8 mouse cellular contexts compared by ENCODE assay signal in genomic region chr6:128334397-128335124, GRCm38 (mm10). TPM values are rescaled to one million over a fixed set of nuclear protein-coding genes. Genes with fewer than 3 reads are reported as not detected.
DNase-seq lines count a peak whose midpoint lies in the region; ATAC-seq and TF ChIP-seq lines count a peak whose summit lies in the region.

No protein-coding gene starts in this region.

- peaks cover 11% of the 10 kb centered on the region for H3K4me1 ChIP-seq in ES-Bruce4 (ENCODE audit: control insufficient read depth, insufficient read depth, low read length)
- peaks cover 17% of the 10 kb centered on the region for H3K4me1 ChIP-seq in forebrain, embryonic 12.5 days
- no peaks in the 10 kb centered on the region for H3K4me1 ChIP-seq in heart, postnatal 0 days (ENCODE audit: control insufficient read depth, insufficient read depth)
- H3K4me1 ChIP-seq in liver, embryonic 14.5 days (replicated peaks; ENCODE audit: control insufficient read depth in 2 of 2, insufficient read depth in 2 of 2, low read length in 1 of 2) = peaks cover 0 to 2% of the 10 kb centered on the region in 2 experiments; a peak in 1 of 4 replicates
- H3K4me1 ChIP-seq in neural tube, embryonic 12.5 days = peaks cover 3% of the 10 kb centered on the region; the same call in 1 of the 2 replicates

- H3K9ac ChIP-seq in ES-Bruce4 (ENCODE audit: low read depth, poor library complexity, severe bottlenecking) = peak overlapping the region; percentile 47; the same call in 1 of the 2 replicates
- H3K9ac ChIP-seq in forebrain, embryonic 12.5 days = no peak overlapping the region
- H3K9ac ChIP-seq in heart, postnatal 0 days (replicated peaks; ENCODE audit: low read depth, low read length) = no peak overlapping the region
- H3K9ac ChIP-seq in liver, embryonic 14.5 days (replicated peaks) = no peak overlapping the region
- no peak overlapping the region for H3K9ac ChIP-seq in neural tube, embryonic 12.5 days

- TF ChIP-seq POLR2A in ES-Bruce4 (IDR thresholded peaks at IDR 0.05; ENCODE audit: insufficient read depth, low read length) = no peak

- no peaks in the 10 kb centered on the region for H3K27me3 ChIP-seq in ES-Bruce4 (ENCODE audit: control insufficient read depth, insufficient read depth, low read length, poor library complexity, severe bottlenecking)
- no peaks in the 10 kb centered on the region for H3K27me3 ChIP-seq in forebrain, embryonic 12.5 days
- H3K27me3 ChIP-seq in heart, postnatal 0 days (ENCODE audit: control insufficient read depth, insufficient read depth, low read length) = no peaks in the 10 kb centered on the region
- no peaks in the 10 kb centered on the region for H3K27me3 ChIP-seq in liver, embryonic 14.5 days (ENCODE audit: control insufficient read depth, insufficient read depth, low read length)
- no peaks in the 10 kb centered on the region for H3K27me3 ChIP-seq in neural tube, embryonic 12.5 days (replicated peaks)

- peak; percentile 39 for TF ChIP-seq CTCF in ES-Bruce4 (IDR thresholded peaks at IDR 0.05; ENCODE audit: low read depth, low read length)
- peak; percentile 72 for TF ChIP-seq CTCF in heart, postnatal 0 days (IDR thresholded peaks at IDR 0.05; ENCODE audit: low read depth)
- TF ChIP-seq CTCF in liver, embryonic 14.5 days (IDR thresholded peaks at IDR 0.05; ENCODE audit: low read depth) = peak; percentile 62

- no peaks in the 10 kb centered on the region for H3K9me3 ChIP-seq in ES-Bruce4 (replicated peaks; ENCODE audit: control insufficient read depth, insufficient read depth, low read length, poor library complexity, severe bottlenecking)
- H3K9me3 ChIP-seq in forebrain, embryonic 12.5 days = peaks cover 9% of the 10 kb centered on the region; the same call in 1 of the 2 replicates
- H3K9me3 ChIP-seq in heart, postnatal 0 days (replicated peaks; ENCODE audit: control insufficient read depth, low read length) = no peaks in the 10 kb centered on the region
- no peaks in the 10 kb centered on the region for H3K9me3 ChIP-seq in liver, embryonic 14.5 days (ENCODE audit: control insufficient read depth, low read length)
- peaks cover 7% of the 10 kb centered on the region; the same call in 1 of the 2 replicates for H3K9me3 ChIP-seq in neural tube, embryonic 12.5 days

- ATAC-seq in forebrain, embryonic 12.5 days (ENCODE audit: low FRiP score) = peak; percentile 87
- peak; percentile 75 for ATAC-seq in heart, postnatal 0 days (ENCODE audit: insufficient read depth, low read depth)
- ATAC-seq in liver, embryonic 14.5 days (ENCODE audit: insufficient read depth) = 0 out of 2 replicates have a peak, but pooled peaks have one; percentile 6
- ATAC-seq in neural tube, embryonic 12.5 days (ENCODE audit: low FRiP score, low read depth) = peak; percentile 89

- WGBS in forebrain, embryonic 12.5 days = 21% methylated on average over 12 of the region's 12 CpGs
- WGBS in heart, postnatal 0 days = 9% methylated on average over 12 of the region's 12 CpGs
- 24% methylated on average over 12 of the region's 12 CpGs for WGBS in liver, embryonic 14.5 days (ENCODE audit: insufficient replicate concordance)
- WGBS in neural tube, embryonic 12.5 days = 27% methylated on average over 12 of the region's 12 CpGs

- 0 out of 2 replicates have a peak, but pooled peaks have one; percentile 25 for TF ChIP-seq EP300 in ES-Bruce4 (IDR thresholded peaks at IDR 0.05; ENCODE audit: insufficient read depth, low read depth, low read length)
- TF ChIP-seq EP300 in heart, postnatal 0 days (IDR thresholded peaks at IDR 0.05; ENCODE audit: low read depth) = no peak
- no peak for TF ChIP-seq EP300 in liver, embryonic 14.5 days (IDR thresholded peaks at IDR 0.05; ENCODE audit: low read depth)

- peak; percentile 57 for DNase-seq in brain, embryonic 18.5 days (ENCODE audit: low read depth, low spot score)
- DNase-seq in heart, postnatal 0 days (ENCODE audit: low spot score) = peak; percentile 60
- DNase-seq in kidney, postnatal 25 days = peak; percentile 70 to 87
- DNase-seq in liver, embryonic 14.5 days (ENCODE audit: low read depth in 3 of 3, low spot score in 3 of 3) = peak; percentile 33 to 48 (median 37)
- DNase-seq in thymus, postnatal 10 days (ENCODE audit: low spot score in 2 of 2) = peak; percentile 42 to 68

- peaks cover 4% of the 10 kb centered on the region; the same call in 1 of the 2 replicates for H3K36me3 ChIP-seq in ES-Bruce4 (ENCODE audit: control insufficient read depth, insufficient read depth, low read length, poor library complexity, severe bottlenecking)
- peaks cover 58% of the 10 kb centered on the region for H3K36me3 ChIP-seq in forebrain, embryonic 12.5 days (replicated peaks)
- peaks cover 26% of the 10 kb centered on the region for H3K36me3 ChIP-seq in heart, postnatal 0 days (replicated peaks; ENCODE audit: control insufficient read depth, insufficient read depth, low read length)
- no peaks in the 10 kb centered on the region for H3K36me3 ChIP-seq in liver, embryonic 14.5 days (replicated peaks; ENCODE audit: control insufficient read depth, insufficient read depth, low read depth)
- peaks cover 52% of the 10 kb centered on the region for H3K36me3 ChIP-seq in neural tube, embryonic 12.5 days

- peak overlapping the region; percentile 98 for H3K27ac ChIP-seq in ES-Bruce4 (ENCODE audit: insufficient read depth, low read length)
- H3K27ac ChIP-seq in forebrain, embryonic 12.5 days = no peak overlapping the region
- no peak overlapping the region for H3K27ac ChIP-seq in heart, postnatal 0 days (ENCODE audit: low read depth)
- no peak overlapping the region for H3K27ac ChIP-seq in liver, embryonic 14.5 days
- H3K27ac ChIP-seq in neural tube, embryonic 12.5 days = no peak overlapping the region

- peak overlapping the region; percentile 26 for H3K4me3 ChIP-seq in ES-Bruce4 (ENCODE audit: low read depth, low read length)
- no peak overlapping the region for H3K4me3 ChIP-seq in forebrain, embryonic 12.5 days (replicated peaks)
- H3K4me3 ChIP-seq in heart, postnatal 0 days (ENCODE audit: low read depth, low read length) = no peak overlapping the region
- no peak overlapping the region for H3K4me3 ChIP-seq in liver, embryonic 14.5 days (ENCODE audit: insufficient read depth in 1 of 2, low read depth in 2 of 2, low read length in 2 of 2)
- no peak overlapping the region for H3K4me3 ChIP-seq in neural tube, embryonic 12.5 days

- no peak overlapping the region for H3K4me2 ChIP-seq in forebrain, embryonic 12.5 days
- no peak overlapping the region for H3K4me2 ChIP-seq in heart, postnatal 0 days (ENCODE audit: low read depth, low read length)
- H3K4me2 ChIP-seq in liver, embryonic 14.5 days (ENCODE audit: low read depth) = no peak overlapping the region
- H3K4me2 ChIP-seq in neural tube, embryonic 12.5 days (replicated peaks) = no peak overlapping the region

RNA-seq across cellular contexts. Expression of gene Tulp3, which starts 21.1 kb away (rescaled TPM):
- polyA plus RNA-seq in ES-Bruce4 (2011; ENCODE audit: insufficient read depth, insufficient read length, low read depth, missing spikeins) = 49.1 and 57.4 TPM in 2 replicates
- 15.4 and 19.7 TPM in 2 replicates for polyA plus RNA-seq in forebrain, embryonic 12.5 days (2016; fragmentation: Nextera tagmentation; extraction: Ambion mirVana)
- total RNA-seq in heart, postnatal 0 days (2014; rRNA removed; ENCODE audit: low replicate concordance) = 3.2 and 5.1 TPM in 2 replicates
- 3.7 and 5.1 TPM in 2 replicates for polyA plus RNA-seq in heart, postnatal 0 days (2015; fragmentation: Nextera tagmentation; extraction: Ambion mirVana)
- 2.2 and 2.9 TPM in 2 replicates for polyA plus RNA-seq in liver, embryonic 14.5 days (2012; rRNA removed)
- polyA plus RNA-seq in liver, embryonic 14.5 days (2014; fragmentation: Nextera tagmentation; extraction: Ambion mirVana) = 1.8 TPM in 2 replicates
- polyA plus RNA-seq in neural tube, embryonic 12.5 days (2016; fragmentation: Nextera tagmentation; extraction: Ambion mirVana) = 18.9 and 20.5 TPM in 2 replicates

RNA-seq across cellular contexts. Expression of gene Rhno1, which starts 28.1 kb away (rescaled TPM):
- 65.0 and 71.9 TPM in 2 replicates for polyA plus RNA-seq in ES-Bruce4 (2011; ENCODE audit: insufficient read depth, insufficient read length, low read depth, missing spikeins)
- 178 and 183 TPM in 2 replicates for polyA plus RNA-seq in forebrain, embryonic 12.5 days (2016; fragmentation: Nextera tagmentation; extraction: Ambion mirVana)
- total RNA-seq in heart, postnatal 0 days (2014; rRNA removed; ENCODE audit: low replicate concordance) = 10.9 and 22.6 TPM in 2 replicates
- 34.7 and 39.3 TPM in 2 replicates for polyA plus RNA-seq in heart, postnatal 0 days (2015; fragmentation: Nextera tagmentation; extraction: Ambion mirVana)
- 15.3 and 19.0 TPM in 2 replicates for polyA plus RNA-seq in liver, embryonic 14.5 days (2012; rRNA removed)
- polyA plus RNA-seq in liver, embryonic 14.5 days (2014; fragmentation: Nextera tagmentation; extraction: Ambion mirVana) = 45.1 and 51.4 TPM in 2 replicates
- 147 and 154 TPM in 2 replicates for polyA plus RNA-seq in neural tube, embryonic 12.5 days (2016; fragmentation: Nextera tagmentation; extraction: Ambion mirVana)

RNA-seq across cellular contexts. Expression of gene Foxm1, which starts 28.2 kb away (rescaled TPM):
- 68.7 and 69.2 TPM in 2 replicates for polyA plus RNA-seq in ES-Bruce4 (2011; ENCODE audit: insufficient read depth, insufficient read length, low read depth, missing spikeins)
- 74.6 and 86.2 TPM in 2 replicates for polyA plus RNA-seq in forebrain, embryonic 12.5 days (2016; fragmentation: Nextera tagmentation; extraction: Ambion mirVana)
- 19.0 and 23.8 TPM in 2 replicates for total RNA-seq in heart, postnatal 0 days (2014; rRNA removed; ENCODE audit: low replicate concordance)
- 4.8 and 5.4 TPM in 2 replicates for polyA plus RNA-seq in heart, postnatal 0 days (2015; fragmentation: Nextera tagmentation; extraction: Ambion mirVana)
- polyA plus RNA-seq in liver, embryonic 14.5 days (2012; rRNA removed) = 25.2 and 25.5 TPM in 2 replicates
- 12.0 and 12.2 TPM in 2 replicates for polyA plus RNA-seq in liver, embryonic 14.5 days (2014; fragmentation: Nextera tagmentation; extraction: Ambion mirVana)
- polyA plus RNA-seq in neural tube, embryonic 12.5 days (2016; fragmentation: Nextera tagmentation; extraction: Ambion mirVana) = 32.0 and 36.8 TPM in 2 replicates

RNA-seq across cellular contexts. Expression of gene Tead4, which starts 33.9 kb away (rescaled TPM):
- polyA plus RNA-seq in ES-Bruce4 (2011; ENCODE audit: insufficient read depth, insufficient read length, low read depth, missing spikeins) = 29.9 and 31.8 TPM in 2 replicates
- polyA plus RNA-seq in forebrain, embryonic 12.5 days (2016; fragmentation: Nextera tagmentation; extraction: Ambion mirVana) = 0.85 and 0.88 TPM in 2 replicates
- total RNA-seq in heart, postnatal 0 days (2014; rRNA removed; ENCODE audit: low replicate concordance) = 3.2 and 4.2 TPM in 2 replicates
- 1.3 and 1.5 TPM in 2 replicates for polyA plus RNA-seq in heart, postnatal 0 days (2015; fragmentation: Nextera tagmentation; extraction: Ambion mirVana)
- 0.21 and 0.30 TPM in 2 replicates for polyA plus RNA-seq in liver, embryonic 14.5 days (2012; rRNA removed)
- 0.18 and 0.34 TPM in 2 replicates for polyA plus RNA-seq in liver, embryonic 14.5 days (2014; fragmentation: Nextera tagmentation; extraction: Ambion mirVana)
- polyA plus RNA-seq in neural tube, embryonic 12.5 days (2016; fragmentation: Nextera tagmentation; extraction: Ambion mirVana) = 1.6 TPM in 2 replicates

RNA-seq across cellular contexts. Expression of gene Tex52, which starts 40.7 kb away (rescaled TPM):
- not detected in 2 replicates for polyA plus RNA-seq in ES-Bruce4 (2011; ENCODE audit: insufficient read depth, insufficient read length, low read depth, missing spikeins)
- polyA plus RNA-seq in forebrain, embryonic 12.5 days (2016; fragmentation: Nextera tagmentation; extraction: Ambion mirVana) = 0.88 and 1.0 TPM in 2 replicates
- total RNA-seq in heart, postnatal 0 days (2014; rRNA removed; ENCODE audit: low replicate concordance) = not detected in 2 replicates
- not detected in 2 replicates for polyA plus RNA-seq in heart, postnatal 0 days (2015; fragmentation: Nextera tagmentation; extraction: Ambion mirVana)
- 0.07 and 0.08 TPM in 2 replicates for polyA plus RNA-seq in liver, embryonic 14.5 days (2012; rRNA removed)
- not detected in 2 replicates for polyA plus RNA-seq in liver, embryonic 14.5 days (2014; fragmentation: Nextera tagmentation; extraction: Ambion mirVana)
- polyA plus RNA-seq in neural tube, embryonic 12.5 days (2016; fragmentation: Nextera tagmentation; extraction: Ambion mirVana) = 0.17 and 0.34 TPM in 2 replicates

Comparison
In these comparisons a context has a peak if more than half of its experiments do, and no peak if none do; other contexts are left out.
1. ATAC-seq: peak in every context shown above with its lines; median percentile 89 in neural tube, embryonic 12.5 days; 87 in forebrain, embryonic 12.5 days; 75 in heart, postnatal 0 days; 6 in liver, embryonic 14.5 days.